30 mouse cellular contexts compared by ENCODE assay signal in the genomic region with DNA sequence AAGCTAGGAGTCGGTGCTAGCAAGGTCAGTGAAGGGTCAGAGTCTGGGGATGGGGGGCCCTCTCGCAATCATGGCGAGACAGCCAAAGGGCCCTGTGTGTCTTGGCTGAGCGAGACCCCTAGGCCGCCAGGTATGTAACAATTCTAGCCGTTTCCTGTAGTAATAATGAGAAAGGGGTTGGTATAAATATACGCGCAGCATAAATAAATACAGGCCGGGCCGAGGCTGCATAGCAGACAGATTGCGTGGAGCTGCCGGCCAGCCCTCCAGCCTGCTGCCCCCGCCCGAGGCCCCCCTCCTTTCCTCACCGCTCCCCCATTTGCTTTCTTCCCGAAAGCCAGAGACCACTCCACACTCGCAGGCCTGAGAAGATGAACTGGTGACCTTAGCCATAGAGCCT. TPM values are rescaled to one million over a fixed set of nuclear protein-coding genes. Genes with fewer than 3 reads are reported as not detected.
A peak's percentile ranks its signal among the peaks of the same experiment; 100 is the strongest.
DNase-seq lines count a peak whose midpoint lies in the region.
"Had no signal": no experiment of that assay in that cellular context is flagged by ENCODE, and none has a peak within 500 bp of the region (broad histone marks: within the 10 kb centered on the region; RNA-seq: fewer than 3 reads in every experiment).

No protein-coding gene starts in this region.

- peaks cover 27% of the 10 kb centered on the region for H3K4me1 ChIP-seq in heart, embryonic 10.5 days
- H3K4me1 ChIP-seq in embryonic facial prominence, embryonic 10.5 days: peaks cover 46% of the 10 kb centered on the region
- H3K4me1 ChIP-seq in limb, embryonic 10.5 days: peaks cover 55% of the 10 kb centered on the region
- H3K4me1 ChIP-seq: liver, embryonic 12.5 days had no signal

- H3K27ac ChIP-seq in heart, embryonic 10.5 days: 0 out of 2 replicates have a peak overlapping the region, but pooled peaks have one; percentile 62
- peak overlapping the region; percentile 49 for H3K27ac ChIP-seq in embryonic facial prominence, embryonic 10.5 days (replicated peaks)
- peak overlapping the region; percentile 15 for H3K27ac ChIP-seq in limb, embryonic 10.5 days
- H3K27ac ChIP-seq: hindbrain, embryonic 12.5 days; kidney, embryonic 15.5 days; liver, embryonic 12.5 days; macrophage; midbrain, embryonic 10.5 days had no signal

- 76% methylated on average over 17 of the region's 17 CpGs for WGBS in heart, embryonic 10.5 days
- WGBS in embryonic facial prominence, embryonic 10.5 days: 69% methylated on average over 17 of the region's 17 CpGs
- 79% methylated on average over 17 of the region's 17 CpGs for WGBS in limb, embryonic 10.5 days

- H3K36me3 ChIP-seq in heart, embryonic 10.5 days: no peaks in the 10 kb centered on the region
- H3K36me3 ChIP-seq in embryonic facial prominence, embryonic 10.5 days (replicated peaks): no peaks in the 10 kb centered on the region
- no peaks in the 10 kb centered on the region for H3K36me3 ChIP-seq in limb, embryonic 10.5 days
- H3K36me3 ChIP-seq: hindbrain, embryonic 12.5 days; kidney, embryonic 15.5 days; liver, embryonic 12.5 days; midbrain, embryonic 10.5 days had no signal

- H3K27me3 ChIP-seq in heart, embryonic 10.5 days (ENCODE audit: insufficient read depth, poor library complexity, severe bottlenecking): peaks cover 26% of the 10 kb centered on the region
- H3K27me3 ChIP-seq in embryonic facial prominence, embryonic 10.5 days (replicated peaks; ENCODE audit: low read depth, poor library complexity, severe bottlenecking): peaks cover 8% of the 10 kb centered on the region; the same call in 1 of the 2 replicates
- H3K27me3 ChIP-seq in limb, embryonic 10.5 days (ENCODE audit: low read depth, poor library complexity, severe bottlenecking): no peaks in the 10 kb centered on the region
- H3K27me3 ChIP-seq: hindbrain, embryonic 12.5 days; kidney, embryonic 15.5 days had no signal

- no peak overlapping the region for H3K4me3 ChIP-seq in heart, embryonic 10.5 days
- no peak overlapping the region for H3K4me3 ChIP-seq in embryonic facial prominence, embryonic 10.5 days
- no peak overlapping the region for H3K4me3 ChIP-seq in limb, embryonic 10.5 days
- H3K4me3 ChIP-seq: hindbrain, embryonic 12.5 days; kidney, embryonic 15.5 days; liver, embryonic 12.5 days; midbrain, embryonic 10.5 days had no signal

- intact Hi-C loops in heart, postnatal 14 days (cut with DNase I): no loop called here

- H3K9me3 ChIP-seq in heart, embryonic 10.5 days: no peaks in the 10 kb centered on the region
- no peaks in the 10 kb centered on the region for H3K9me3 ChIP-seq in embryonic facial prominence, embryonic 10.5 days
- no peaks in the 10 kb centered on the region for H3K9me3 ChIP-seq in limb, embryonic 10.5 days (replicated peaks)
- H3K9me3 ChIP-seq: hindbrain, embryonic 12.5 days; kidney, embryonic 15.5 days; liver, embryonic 12.5 days; midbrain, embryonic 10.5 days had no signal

- no peak for DNase-seq in heart, embryonic 10.5 days (ENCODE audit: low spot score)
- DNase-seq in heart, postnatal 14 days: no peak
- DNase-seq in embryonic facial prominence, embryonic 10.5 days (ENCODE audit: low spot score): peak; percentile 28
- no peak for DNase-seq in limb, embryonic 10.5 days (ENCODE audit: low spot score)
- peak; percentile 66 to 79 for DNase-seq in lung, postnatal 4 days
- no peak for DNase-seq in layer of hippocampus, postnatal 14 days (ENCODE audit: low spot score in 2 of 2)
- no peak for DNase-seq in ovary, adult 18-20 months (ENCODE audit: low spot score)
- no peak for DNase-seq in kidney, postnatal 14 days
- DNase-seq: adrenal gland, postnatal 25 days; cerebellum, adult 11 months; gastrocnemius, postnatal 10 days; heart, adult 18-20 months; heart, postnatal 10 days; right cerebral cortex, postnatal 25 days; thymus, postnatal 4 days had no signal

RNA-seq across cellular contexts. Expression of a gene that starts 8.9 kb away (rescaled TPM):
- not detected in 2 replicates for polyA plus RNA-seq in heart, embryonic 10.5 days (2016; fragmentation: Nextera tagmentation; extraction: Ambion mirVana)
- total RNA-seq in heart, postnatal 14 days (2021): not detected
- polyA plus RNA-seq in embryonic facial prominence, embryonic 10.5 days (2016; fragmentation: Nextera tagmentation; extraction: Ambion mirVana): not detected in 2 replicates
- polyA plus RNA-seq in limb, embryonic 10.5 days (2016; fragmentation: Nextera tagmentation; extraction: Ambion mirVana): not detected in 2 replicates
- not detected for total RNA-seq in layer of hippocampus, postnatal 14 days (2021)
- total RNA-seq: adrenal gland, postnatal 25 days; ES-E14; gastrocnemius, postnatal 10 days; heart, adult 18-20 months; heart, postnatal 10 days; left cerebral cortex, adult 8-10 months; midbrain, postnatal 0 days; neutrophil, adult 5-6 weeks had no signal
- polyA plus RNA-seq: activated CD4-positive, CD25-positive, alpha-beta regulatory T cell, adult 4 months; CD4-positive, CD25-positive, alpha-beta regulatory T cell, adult 4 months; forebrain, embryonic 14.5 days; hindbrain, embryonic 12.5 days; inflammation-experienced regulatory T-cells, adult 6 months; kidney, embryonic 15.5 days; limb, embryonic 11.5 days; liver, embryonic 12.5 days; macrophage; midbrain, embryonic 10.5 days; spleen, adult 2 months had no signal

RNA-seq across cellular contexts. Expression of a gene that starts 17.7 kb away (rescaled TPM):
- 6.1 and 8.5 TPM in 2 replicates for polyA plus RNA-seq in heart, embryonic 10.5 days (2016; fragmentation: Nextera tagmentation; extraction: Ambion mirVana)
- total RNA-seq in heart, postnatal 14 days (2021): not detected
- polyA plus RNA-seq in embryonic facial prominence, embryonic 10.5 days (2016; fragmentation: Nextera tagmentation; extraction: Ambion mirVana): 2.1 and 2.8 TPM in 2 replicates
- polyA plus RNA-seq in limb, embryonic 10.5 days (2016; fragmentation: Nextera tagmentation; extraction: Ambion mirVana): 2.1 and 2.3 TPM in 2 replicates
- total RNA-seq in layer of hippocampus, postnatal 14 days (2021): not detected
- total RNA-seq: adrenal gland, postnatal 25 days; ES-E14; heart, adult 18-20 months; heart, postnatal 10 days; left cerebral cortex, adult 8-10 months; midbrain, postnatal 0 days; neutrophil, adult 5-6 weeks had no signal
- polyA plus RNA-seq: CD4-positive, CD25-positive, alpha-beta regulatory T cell, adult 4 months; inflammation-experienced regulatory T-cells, adult 6 months; macrophage; midbrain, postnatal 0 days had no signal

RNA-seq across cellular contexts. Expression of a gene that starts 34.6 kb away (rescaled TPM):
- 8.8 and 12.1 TPM in 2 replicates for polyA plus RNA-seq in heart, embryonic 10.5 days (2016; fragmentation: Nextera tagmentation; extraction: Ambion mirVana)
- 1 to 10 TPM; 5.7 to 5.9 TPM for total RNA-seq in heart, postnatal 14 days (2021)
- 14.8 and 17.0 TPM in 2 replicates for polyA plus RNA-seq in embryonic facial prominence, embryonic 10.5 days (2016; fragmentation: Nextera tagmentation; extraction: Ambion mirVana)
- polyA plus RNA-seq in limb, embryonic 10.5 days (2016; fragmentation: Nextera tagmentation; extraction: Ambion mirVana): 11.0 and 16.5 TPM in 2 replicates
- total RNA-seq in layer of hippocampus, postnatal 14 days (2021): 10 to 100 TPM; 14.6 to 16.5 TPM

RNA-seq across cellular contexts. Expression of a gene that starts 49.1 kb away (rescaled TPM):
- polyA plus RNA-seq in heart, embryonic 10.5 days (2016; fragmentation: Nextera tagmentation; extraction: Ambion mirVana): 2.8 and 6.9 TPM in 2 replicates
- under 1 TPM; 0.14 to 0.59 TPM for total RNA-seq in heart, postnatal 14 days (2021)
- 16.7 and 17.5 TPM in 2 replicates for polyA plus RNA-seq in embryonic facial prominence, embryonic 10.5 days (2016; fragmentation: Nextera tagmentation; extraction: Ambion mirVana)
- polyA plus RNA-seq in limb, embryonic 10.5 days (2016; fragmentation: Nextera tagmentation; extraction: Ambion mirVana): 9.8 and 10.0 TPM in 2 replicates
- not detected for total RNA-seq in layer of hippocampus, postnatal 14 days (2021)
- total RNA-seq: adrenal gland, postnatal 25 days; gastrocnemius, postnatal 10 days; left cerebral cortex, adult 8-10 months had no signal
- polyA plus RNA-seq: activated CD4-positive, CD25-positive, alpha-beta regulatory T cell, adult 4 months; forebrain, embryonic 14.5 days; inflammation-experienced regulatory T-cells, adult 6 months; macrophage; midbrain, postnatal 0 days had no signal

Comparison
In these comparisons a context has a peak if more than half of its experiments do, and no peak if none do; other contexts are left out.
1. DNase-seq: peak in embryonic facial prominence, embryonic 10.5 days (single experiment) and lung, postnatal 4 days (2 of 2); none in heart, embryonic 10.5 days (single experiment), heart, postnatal 14 days (0 of 2), limb, embryonic 10.5 days (single experiment), layer of hippocampus, postnatal 14 days (0 of 2), ovary, adult 18-20 months (single experiment) and kidney, postnatal 14 days (single experiment).
2. Peak in every context shown above with its lines, with median percentiles within 50 percentile points of each other: H3K27ac ChIP-seq.